Mouse (Mus musculus): ENCODE measurements around the gene Dnmt3a.
A peak's percentile ranks its signal among the peaks of the same experiment; 100 is the strongest.

Dnmt3a gene

GRCm38 (mm10) chr12:3872410-3873230 lies 66.8 kb downstream of the Dnmt3a start:
- DNase-seq (ENCODE audit: low read depth in 2 of 2, low spot score in 2 of 2) = no peak

- no peak for DNase-seq (ENCODE audit: low read depth in 2 of 2, low spot score in 2 of 2)
These were observed 69.7 kb downstream of the Dnmt3a start for GRCm38 (mm10) chr12:3875474-3875873.

- DNase-seq (ENCODE audit: low read depth in 2 of 2, low spot score in 2 of 2) = no peak
These were observed 71.6 kb downstream of the Dnmt3a start for GRCm38 (mm10) chr12:3877376-3877775.

- DNase-seq (ENCODE audit: low read depth in 2 of 2, low spot score in 2 of 2) = no peak
These were observed 75.7 kb downstream of the Dnmt3a start for GRCm38 (mm10) chr12:3881474-3881873.

GRCm38 (mm10) chr12:3884892-3885493 lies 79.2 kb downstream of the Dnmt3a start:
- DNase-seq (ENCODE audit: low read depth in 2 of 2, low spot score in 2 of 2) = no peak

- no peak for DNase-seq (ENCODE audit: low read depth in 2 of 2, low spot score in 2 of 2)
These were observed 80.8 kb downstream of the Dnmt3a start for GRCm38 (mm10) chr12:3886601-3887000.

- no peak for DNase-seq (ENCODE audit: low read depth in 2 of 2, low spot score in 2 of 2)
These were observed 81.9 kb downstream of the Dnmt3a start for GRCm38 (mm10) chr12:3887515-3888325.

- DNase-seq (ENCODE audit: low read depth in 2 of 2, low spot score in 2 of 2) = no peak
These were observed 84.2 kb downstream of the Dnmt3a start for GRCm38 (mm10) chr12:3889875-3890635.

- peak; percentile 22 to 40 for DNase-seq (ENCODE audit: low read depth in 2 of 2, low spot score in 2 of 2)
These were observed 85.2 kb downstream of the Dnmt3a start for GRCm38 (mm10) chr12:3890753-3891751.

- DNase-seq (ENCODE audit: low read depth in 2 of 2, low spot score in 2 of 2) = peak; percentile 26 to 40
These were observed 86.0 kb downstream of the Dnmt3a start for GRCm38 (mm10) chr12:3891779-3892239.

- DNase-seq (ENCODE audit: low read depth in 2 of 2, low spot score in 2 of 2) = no peak
These were observed 86.6 kb downstream of the Dnmt3a start for GRCm38 (mm10) chr12:3892240-3893059.

- no peak for DNase-seq (ENCODE audit: low read depth in 2 of 2, low spot score in 2 of 2)
These were observed 87.5 kb downstream of the Dnmt3a start for GRCm38 (mm10) chr12:3893335-3893734.

GRCm38 (mm10) chr12:3894525-3894924 lies 88.7 kb downstream of the Dnmt3a start:
- DNase-seq (ENCODE audit: low read depth in 2 of 2, low spot score in 2 of 2) = no peak

- DNase-seq (ENCODE audit: low read depth in 2 of 2, low spot score in 2 of 2) = peak; percentile 43 to 57
These were observed 91.3 kb downstream of the Dnmt3a start for GRCm38 (mm10) chr12:3897057-3897545.

GRCm38 (mm10) chr12:3898811-3899210 lies 93.0 kb downstream of the Dnmt3a start:
- DNase-seq (ENCODE audit: low read depth in 2 of 2, low spot score in 2 of 2) = no peak

GRCm38 (mm10) chr12:3905436-3905835 lies 99.6 kb downstream of the Dnmt3a start:
- DNase-seq (ENCODE audit: low read depth in 2 of 2, low spot score in 2 of 2) = no peak

- no peak for DNase-seq (ENCODE audit: low read depth in 2 of 2, low spot score in 2 of 2)
These were observed 100.5 kb downstream of the Dnmt3a start for GRCm38 (mm10) chr12:3906308-3906707.

- no peak for DNase-seq (ENCODE audit: low read depth in 2 of 2, low spot score in 2 of 2)
These were observed 101.2 kb downstream of the Dnmt3a start for GRCm38 (mm10) chr12:3907008-3907407.

GRCm38 (mm10) chr12:3907418-3907817 lies 101.6 kb downstream of the Dnmt3a start:
- no peak for DNase-seq (ENCODE audit: low read depth in 2 of 2, low spot score in 2 of 2)

Data from CD8-positive naive resting alpha-beta T cell, adult 2 months (primary cell).